Mouse (Mus musculus) forebrain, embryonic 10.5 days (tissue): ENCODE results near the gene Kyat1. TPM values are rescaled to one million over a fixed set of nuclear protein-coding genes. Genes with fewer than 3 reads are reported as not detected.
"Not testable (repeated sequence)": the region's sequence is repeated elsewhere in the genome, so short reads cannot be mapped to it uniquely, and the experiment has no call there.

Source experiments
- DNase-seq: peaks from one replicate; pipeline ENCODE4 v3.0.0-alpha.2; 2017; ENCODE audit warnings: low spot score; ENCODE audit errors: extremely low spot score
- H3K27ac ChIP-seq: fragments of 300-500 bp; sonication (generic); 2 replicates; pipeline ENCODE4 v1.5.1; 2016; ENCODE audit warnings: mild to moderate bottlenecking
- H3K27me3 ChIP-seq: fragments of 300-500 bp; sonication (generic); 2 replicates; pipeline ENCODE4 v1.6.1; 2016; ENCODE audit warnings: mild to moderate bottlenecking; ENCODE audit not compliant: poor library complexity, severe bottlenecking
- H3K36me3 ChIP-seq: fragments of 300-500 bp; sonication (generic); replicated peaks from 2 replicates; pipeline ENCODE4 v1.6.1; 2016; ENCODE audit warnings: mild to moderate bottlenecking, moderate library complexity
- H3K4me1 ChIP-seq: fragments of 300-500 bp; sonication (generic); 2 replicates; pipeline ENCODE4 v1.6.1; 2016
- H3K4me3 ChIP-seq: fragments of 300-500 bp; sonication (generic); 2 replicates; pipeline ENCODE4 v1.5.1; 2016; ENCODE audit warnings: mild to moderate bottlenecking, moderate library complexity
- H3K9me3 ChIP-seq: fragments of 300-500 bp; sonication (generic); 2 replicates; pipeline ENCODE4 v1.6.1; 2016; ENCODE audit warnings: mild to moderate bottlenecking, moderate library complexity
- WGBS: fragments of 180-500 bp; shearing (Covaris S2); methylation state at CpG from one replicate; pipeline ENCODE4 v1.1.7; 2016; 5-methylcytosine and 5-hydroxymethylcytosine counted together
- polyA plus RNA-seq: library from polyadenylated mRNA; unstranded; fragments of >200 nt; fragmentation: Nextera tagmentation; extraction: Ambion mirVana; gene quantifications from 2 replicates; pipeline ENCODE4 v1.2.1, GENCODE M21; 2016

The Kyat1 gene
- polyA plus RNA-seq, 1 experiment from 2014 or later = 8.6 TPM

GRCm38 (mm10) chr2:30151840-30152239, 53.8 kb downstream of the Kyat1 start:
- H3K4me1 ChIP-seq = peaks cover 9% of the 10 kb centered on the region; the same call in 1 of the 2 replicates
- H3K4me3 ChIP-seq = no peak overlapping the region
- H3K9me3 ChIP-seq = no peaks in the 10 kb centered on the region
- no peak for DNase-seq
- 91% methylated on average over 11 of the region's 11 CpGs for WGBS
- H3K27ac ChIP-seq = no peak overlapping the region
- no peaks in the 10 kb centered on the region for H3K27me3 ChIP-seq
- peaks cover 54% of the 10 kb centered on the region for H3K36me3 ChIP-seq

GRCm38 (mm10) chr2:30147466-30147865, 58.2 kb downstream of the Kyat1 start:
- WGBS = 96% methylated on average over 4 of the region's 4 CpGs
- Histone ChIP-seq H3K4me3 (no peak overlapping the region), H3K36me3 (peaks cover 97% of the 10 kb centered on the region), H3K27me3 (no peaks in the 10 kb centered on the region), H3K9me3 (no peaks in the 10 kb centered on the region), H3K27ac (no peak overlapping the region), H3K4me1 (peaks cover 9% of the 10 kb centered on the region; the same call in 1 of the 2 replicates)
- no peak for DNase-seq

GRCm38 (mm10) chr2:30144436-30144835, 61.2 kb downstream of the Kyat1 start:
- Histone ChIP-seq H3K9me3 (no peaks in the 10 kb centered on the region), H3K4me1 (no peaks in the 10 kb centered on the region), H3K36me3 (peaks cover 98% of the 10 kb centered on the region), H3K27me3 (no peaks in the 10 kb centered on the region), H3K4me3 (no peak overlapping the region), H3K27ac (no peak overlapping the region)
- WGBS = 97% methylated on average over 4 of the region's 4 CpGs
- DNase-seq = no peak

- DNase-seq, H3K4me3 ChIP-seq, H3K27me3 ChIP-seq, H3K4me1 ChIP-seq, H3K27ac ChIP-seq, H3K9me3 ChIP-seq: not testable (repeated sequence)
- whole genome bisulfite sequencing = 91% methylated on average over 4 of the region's 4 CpGs
- peaks cover 91% of the 10 kb centered on the region for H3K36me3 ChIP-seq
Observed at GRCm38 (mm10) chr2:30140021-30140420, 65.6 kb downstream of the Kyat1 start.

GRCm38 (mm10) chr2:30136458-30136857, 69.2 kb downstream of the Kyat1 start:
- no peaks in the 10 kb centered on the region for H3K27me3 ChIP-seq
- H3K36me3 ChIP-seq = peaks cover 56% of the 10 kb centered on the region
- 88% methylated on average over 10 of the region's 10 CpGs for WGBS
- H3K4me1 ChIP-seq = peaks cover 26% of the 10 kb centered on the region
- no peak overlapping the region for H3K27ac ChIP-seq
- no peaks in the 10 kb centered on the region for H3K9me3 ChIP-seq
- no peak overlapping the region for H3K4me3 ChIP-seq
- no peak for DNase-seq

Other genes with a start within 250 kb of the Kyat1 start
- 85.9 and 90.3 TPM in 2 replicates for gene Sptan1, start 240.3 kb downstream of the Kyat1 start, polyA plus RNA-seq
- 33.1 and 33.4 TPM in 2 replicates for gene Wdr34, start 157.0 kb downstream of the Kyat1 start, polyA plus RNA-seq
- 944 and 983 TPM in 2 replicates for gene Set, start 148.5 kb downstream of the Kyat1 start, polyA plus RNA-seq
- gene Pkn3, start 128.2 kb downstream of the Kyat1 start, polyA plus RNA-seq = 12.4 and 13.1 TPM in 2 replicates
- gene Zdhhc12, start 112.2 kb downstream of the Kyat1 start, polyA plus RNA-seq = 34.2 and 35.4 TPM in 2 replicates
- gene Zer1, start 81.3 kb downstream of the Kyat1 start, polyA plus RNA-seq = 6.3 and 6.6 TPM in 2 replicates
- 7.8 and 8.6 TPM in 2 replicates for gene Tbc1d13, start 72.1 kb downstream of the Kyat1 start, polyA plus RNA-seq
- gene Endog, start 34.4 kb downstream of the Kyat1 start, polyA plus RNA-seq = 17.1 and 17.9 TPM in 2 replicates
- gene Spout1, start 27.4 kb downstream of the Kyat1 start, polyA plus RNA-seq = 92.5 and 96.1 TPM in 2 replicates
- gene Lrrc8a, start 31.9 kb upstream of the Kyat1 start, polyA plus RNA-seq = 41.5 and 44.7 TPM in 2 replicates
- gene Gm28035, start 34.7 kb upstream of the Kyat1 start, polyA plus RNA-seq = 0.09 and 0.16 TPM in 2 replicates
- 2.7 and 3.4 TPM in 2 replicates for gene Phyhd1, start 60.4 kb upstream of the Kyat1 start, polyA plus RNA-seq
- not detected in 2 replicates for gene Gm28038, start 75.2 kb upstream of the Kyat1 start, polyA plus RNA-seq
- gene Dolk, start 80.5 kb upstream of the Kyat1 start, polyA plus RNA-seq = 26.0 and 26.5 TPM in 2 replicates
- gene Nup188, start 80.5 kb upstream of the Kyat1 start, polyA plus RNA-seq = 65.2 and 72.8 TPM in 2 replicates
- 76.9 and 82.0 TPM in 2 replicates for gene Sh3glb2, start 153.5 kb upstream of the Kyat1 start, polyA plus RNA-seq
- gene Miga2, start 158.4 kb upstream of the Kyat1 start, polyA plus RNA-seq = 29.9 and 30.9 TPM in 2 replicates
- 54.8 and 60.1 TPM in 2 replicates for gene Dolpp1, start 186.4 kb upstream of the Kyat1 start, polyA plus RNA-seq
- 23.2 and 23.6 TPM in 2 replicates for gene Crat, start 210.0 kb upstream of the Kyat1 start, polyA plus RNA-seq
- 149 and 165 TPM in 2 replicates for gene Ptpa, start 210.2 kb upstream of the Kyat1 start, polyA plus RNA-seq